33 mouse cellular contexts compared by ENCODE assay signal in genomic region chr3:70422016-70422415, GRCm38 (mm10).
DNase-seq lines count a peak whose midpoint lies in the region.
"Had no signal": no experiment of that assay in that cellular context is flagged by ENCODE, and none has a peak within 500 bp of the region (broad histone marks: within the 10 kb centered on the region; RNA-seq: fewer than 3 reads in every experiment).

No protein-coding gene starts in this region.

- peak; percentile 14 to 63 for DNase-seq in frontal cortex, adult 2 months (ENCODE audit: extremely low spot score in 1 of 2, low spot score in 1 of 2)
- DNase-seq in frontal cortex, postnatal 10 days (ENCODE audit: low spot score in 2 of 2) = no peak
- DNase-seq in left cerebral cortex, adult 18-20 months (ENCODE audit: low spot score in 2 of 2) = peak; percentile 30 to 31
- DNase-seq in left cerebral cortex, postnatal 4 days = no peak
- DNase-seq in brain, adult 2 months (ENCODE audit: low read depth, low spot score) = peak; percentile 72
- peak; percentile 47 to 48 for DNase-seq in left cerebral cortex, postnatal 14 days (ENCODE audit: low spot score in 2 of 2)
- DNase-seq in limb, embryonic 10.5 days (ENCODE audit: low spot score) = no peak
- no peak for DNase-seq in cerebellum, adult 18-20 months
- DNase-seq: adrenal gland, postnatal 10 days; adrenal gland, postnatal 36 days; B cell, adult 2 months; cerebellum, adult 11 months; cerebellum, adult 8-10 months; cerebellum, postnatal 10 days; cerebellum, postnatal 36 days; embryo, embryonic 11 days; gastrocnemius, postnatal 25 days; heart, adult 18-20 months; heart, postnatal 10 days; heart, postnatal 36 days had no signal

- H3K4me3 ChIP-seq in limb, embryonic 10.5 days = no peak overlapping the region
- H3K4me3 ChIP-seq: embryonic facial prominence, embryonic 10.5 days; embryonic facial prominence, embryonic 13.5 days; erythroblast, embryonic 14.5 days; forebrain, embryonic 12.5 days; forebrain, embryonic 15.5 days; heart, embryonic 12.5 days; heart, embryonic 15.5 days; hindbrain, embryonic 10.5 days; hindbrain, embryonic 13.5 days had no signal

- WGBS in limb, embryonic 10.5 days = 91% methylated on average over 1 of the region's 1 CpGs

- H3K27ac ChIP-seq in limb, embryonic 10.5 days = no peak overlapping the region
- H3K27ac ChIP-seq: embryonic facial prominence, embryonic 10.5 days; embryonic facial prominence, embryonic 13.5 days; forebrain, embryonic 12.5 days; forebrain, embryonic 15.5 days; heart, embryonic 15.5 days; hindbrain, embryonic 10.5 days; hindbrain, embryonic 13.5 days; hindbrain, postnatal 0 days had no signal

- no peaks in the 10 kb centered on the region for H3K27me3 ChIP-seq in limb, embryonic 10.5 days (ENCODE audit: low read depth, poor library complexity, severe bottlenecking)
- H3K27me3 ChIP-seq: CH12.LX; embryonic facial prominence, embryonic 13.5 days; forebrain, embryonic 12.5 days; forebrain, embryonic 15.5 days; heart, embryonic 12.5 days; heart, embryonic 15.5 days; hindbrain, embryonic 13.5 days; Patski had no signal

- intact Hi-C loops in left cerebral cortex, postnatal 4 days (cut with DNase I) = no loop called here
- intact Hi-C loops in left cerebral cortex, postnatal 14 days (cut with DNase I) = no loop called here

- H3K9me3 ChIP-seq in limb, embryonic 10.5 days (replicated peaks) = no peaks in the 10 kb centered on the region
- H3K9me3 ChIP-seq: embryonic facial prominence, embryonic 10.5 days; embryonic facial prominence, embryonic 13.5 days; forebrain, embryonic 12.5 days; forebrain, embryonic 15.5 days; G1E; heart, embryonic 12.5 days; heart, embryonic 15.5 days; hindbrain, embryonic 10.5 days; hindbrain, embryonic 13.5 days had no signal

- peaks cover 6% of the 10 kb centered on the region for H3K4me1 ChIP-seq in limb, embryonic 10.5 days
- H3K4me1 ChIP-seq: embryonic facial prominence, embryonic 10.5 days; embryonic facial prominence, embryonic 13.5 days; forebrain, embryonic 12.5 days; forebrain, embryonic 15.5 days; heart, embryonic 12.5 days; heart, embryonic 15.5 days; hindbrain, embryonic 10.5 days; hindbrain, embryonic 13.5 days had no signal

- no peaks in the 10 kb centered on the region for H3K36me3 ChIP-seq in limb, embryonic 10.5 days
- H3K36me3 ChIP-seq: embryonic facial prominence, embryonic 10.5 days; embryonic facial prominence, embryonic 13.5 days; forebrain, embryonic 12.5 days; forebrain, embryonic 15.5 days; G1E; heart, embryonic 12.5 days; heart, embryonic 15.5 days; hindbrain, embryonic 10.5 days; hindbrain, embryonic 13.5 days had no signal

Comparison
In these comparisons a context has a peak if more than half of its experiments do, and no peak if none do; other contexts are left out.
1. DNase-seq: peak in frontal cortex, adult 2 months (2 of 2), left cerebral cortex, adult 18-20 months (2 of 2), brain, adult 2 months (single experiment) and left cerebral cortex, postnatal 14 days (2 of 2); none in frontal cortex, postnatal 10 days (0 of 2), left cerebral cortex, postnatal 4 days (single experiment), limb, embryonic 10.5 days (single experiment) and cerebellum, adult 18-20 months (0 of 2).